Mouse (Mus musculus) intestine, embryonic 15.5 days (tissue): Measurements from ENCODE around the gene Fgf9. TPM values are rescaled to one million over a fixed set of nuclear protein-coding genes. Genes with fewer than 3 reads are reported as not detected.

ENCODE experiments used
- ATAC-seq: fragments of 200-750 bp; cut with Nextera tagmentation; 2 replicates; pipeline ENCODE4 v1.8.0; 2017; ENCODE audit warnings: moderate TSS enrichment, moderate library complexity
- H3K27ac ChIP-seq: fragments of 300-500 bp; sonication (generic); 2 replicates; pipeline ENCODE4 v1.5.1; 2015; ENCODE audit warnings: mild to moderate bottlenecking, inconsistent platforms
- H3K27me3 ChIP-seq: fragments of 300-500 bp; sonication (generic); replicated peaks from 2 replicates; pipeline ENCODE4 v1.6.1; 2015; ENCODE audit warnings: inconsistent platforms
- H3K36me3 ChIP-seq: fragments of 300-500 bp; sonication (generic); 2 replicates; pipeline ENCODE4 v1.6.1; 2015; ENCODE audit warnings: inconsistent platforms
- H3K4me1 ChIP-seq: fragments of 300-500 bp; sonication (generic); replicated peaks from 2 replicates; pipeline ENCODE4 v1.6.1; 2015; ENCODE audit warnings: inconsistent platforms
- H3K4me2 ChIP-seq: fragments of 300-500 bp; sonication (generic); replicated peaks from 2 replicates; pipeline ENCODE4 v1.6.1; 2015; ENCODE audit warnings: mild to moderate bottlenecking, inconsistent platforms
- H3K4me3 ChIP-seq: fragments of 300-500 bp; sonication (generic); replicated peaks from 2 replicates; pipeline ENCODE4 v1.5.1; 2015; ENCODE audit warnings: inconsistent platforms
- H3K9ac ChIP-seq: fragments of 300-500 bp; sonication (generic); 2 replicates; pipeline ENCODE4 v1.6.1; 2015; ENCODE audit warnings: inconsistent platforms
- H3K9me3 ChIP-seq: fragments of 300-500 bp; sonication (generic); 2 replicates; pipeline ENCODE4 v1.6.1; 2016; ENCODE audit warnings: inconsistent platforms
- WGBS: fragments of 180-500 bp; shearing (Covaris S2); methylation state at CpG from one replicate; pipeline ENCODE4 v1.1.7; 2015; 5-methylcytosine and 5-hydroxymethylcytosine counted together
- polyA plus RNA-seq: library from polyadenylated mRNA; unstranded; fragments of >200 nt; fragmentation: Nextera tagmentation; extraction: Ambion mirVana; gene quantifications from 2 replicates; pipeline ENCODE4 v1.2.1, GENCODE M21; 2015

The Fgf9 gene
- polyA plus RNA-seq, 1 experiment from 2014 or later: 19.3 TPM

DNA sequence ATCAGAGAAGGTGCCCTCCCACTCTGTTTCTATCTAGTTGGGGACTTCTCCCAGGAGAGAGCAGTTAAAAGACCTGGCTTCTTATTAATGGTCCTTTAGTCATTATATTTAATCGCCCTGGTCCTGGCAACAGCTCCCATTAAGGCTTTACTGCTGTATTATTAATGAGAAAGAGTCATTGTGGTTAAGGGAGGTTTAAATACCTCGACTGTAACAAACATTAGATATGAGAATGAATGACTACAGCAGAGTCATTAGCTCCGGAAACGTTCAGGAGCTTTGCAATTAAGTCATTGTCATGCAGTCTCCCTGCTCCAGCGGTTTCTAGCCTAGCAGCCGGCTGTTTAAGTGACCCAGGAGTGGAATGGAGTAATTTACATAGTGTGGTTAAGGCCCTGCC lies 31.0 kb downstream of the Fgf9 start:
- ATAC-seq: no peak
- no peak overlapping the region for H3K27ac ChIP-seq
- no peaks in the 10 kb centered on the region for H3K4me1 ChIP-seq
- 36% methylated on average over 6 of the region's 6 CpGs for WGBS
- H3K4me3 ChIP-seq: no peak overlapping the region
- no peaks in the 10 kb centered on the region for H3K36me3 ChIP-seq
- H3K9ac ChIP-seq: no peak overlapping the region
- no peaks in the 10 kb centered on the region for H3K9me3 ChIP-seq
- no peaks in the 10 kb centered on the region for H3K27me3 ChIP-seq
- H3K4me2 ChIP-seq: no peak overlapping the region

DNA sequence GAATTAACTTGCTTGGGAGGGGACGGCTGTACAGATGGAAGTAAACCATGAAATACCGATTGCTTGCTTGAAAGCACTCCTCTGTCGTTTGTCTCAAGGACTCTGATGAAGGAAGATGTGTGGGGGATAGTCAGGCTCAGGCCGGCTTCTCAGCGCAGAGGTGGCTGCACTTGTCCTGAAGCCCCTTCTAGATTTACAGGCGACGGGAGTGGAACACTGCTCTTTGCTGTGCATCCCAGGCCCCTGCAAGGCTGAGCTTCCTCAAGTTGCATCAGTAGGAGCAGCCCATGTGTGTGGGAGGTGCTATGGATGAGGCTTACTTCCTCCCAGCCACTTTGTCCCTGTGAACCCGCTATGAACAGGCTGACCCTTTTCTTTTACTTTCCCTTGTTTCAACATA lies 33.9 kb downstream of the Fgf9 start:
- Histone ChIP-seq H3K36me3 (no peaks in the 10 kb centered on the region), H3K4me1 (no peaks in the 10 kb centered on the region), H3K27me3 (no peaks in the 10 kb centered on the region), H3K9me3 (no peaks in the 10 kb centered on the region), H3K9ac (no peak overlapping the region), H3K27ac (no peak overlapping the region), H3K4me3 (no peak overlapping the region), H3K4me2 (no peak overlapping the region)
- ATAC-seq: no peak
- 60% methylated on average over 8 of the region's 8 CpGs for WGBS

- no peaks in the 10 kb centered on the region for H3K27me3 ChIP-seq
- no peaks in the 10 kb centered on the region for H3K4me1 ChIP-seq
- H3K36me3 ChIP-seq: no peaks in the 10 kb centered on the region
- WGBS: 69% methylated on average over 5 of the region's 5 CpGs
- ATAC-seq: no peak
- no peak overlapping the region for H3K4me2 ChIP-seq
- no peak overlapping the region for H3K27ac ChIP-seq
- H3K9me3 ChIP-seq: no peaks in the 10 kb centered on the region
- no peak overlapping the region for H3K4me3 ChIP-seq
- H3K9ac ChIP-seq: no peak overlapping the region
Measured at GRCm38 (mm10) chr14:58105596-58105995, 35.2 kb downstream of the Fgf9 start.

- Histone ChIP-seq H3K9ac (no peak overlapping the region), H3K4me2 (no peak overlapping the region), H3K4me3 (no peak overlapping the region), H3K4me1 (no peaks in the 10 kb centered on the region), H3K27ac (no peak overlapping the region), H3K9me3 (no peaks in the 10 kb centered on the region), H3K27me3 (no peaks in the 10 kb centered on the region), H3K36me3 (no peaks in the 10 kb centered on the region)
- ATAC-seq: no peak
- 92% methylated on average over 9 of the region's 9 CpGs for WGBS
Measured at GRCm38 (mm10) chr14:58109601-58110000, 39.3 kb downstream of the Fgf9 start.

- H3K27ac ChIP-seq: no peak overlapping the region
- no peak overlapping the region for H3K4me2 ChIP-seq
- WGBS: 87% methylated on average over 10 of the region's 10 CpGs
- no peak for ATAC-seq
- H3K4me3 ChIP-seq: no peak overlapping the region
- H3K9me3 ChIP-seq: no peaks in the 10 kb centered on the region
- H3K9ac ChIP-seq: no peak overlapping the region
- H3K4me1 ChIP-seq: no peaks in the 10 kb centered on the region
- no peaks in the 10 kb centered on the region for H3K27me3 ChIP-seq
- H3K36me3 ChIP-seq: no peaks in the 10 kb centered on the region
Measured at GRCm38 (mm10) chr14:58111562-58111961, 41.2 kb downstream of the Fgf9 start.

GRCm38 (mm10) chr14:58112341-58112740 lies 42.0 kb downstream of the Fgf9 start:
- Histone ChIP-seq H3K4me1 (no peaks in the 10 kb centered on the region), H3K9ac (no peak overlapping the region), H3K4me3 (no peak overlapping the region), H3K4me2 (no peak overlapping the region), H3K36me3 (no peaks in the 10 kb centered on the region), H3K27ac (no peak overlapping the region), H3K9me3 (no peaks in the 10 kb centered on the region), H3K27me3 (no peaks in the 10 kb centered on the region)
- no peak for ATAC-seq
- 70% methylated on average over 3 of the region's 3 CpGs for WGBS

GRCm38 (mm10) chr14:58113180-58113579 lies 42.8 kb downstream of the Fgf9 start:
- no peaks in the 10 kb centered on the region for H3K9me3 ChIP-seq
- no peaks in the 10 kb centered on the region for H3K36me3 ChIP-seq
- no peak overlapping the region for H3K27ac ChIP-seq
- ATAC-seq: no peak
- H3K4me2 ChIP-seq: no peak overlapping the region
- H3K9ac ChIP-seq: no peak overlapping the region
- WGBS: 58% methylated on average over 6 of the region's 6 CpGs
- H3K4me3 ChIP-seq: no peak overlapping the region
- no peaks in the 10 kb centered on the region for H3K4me1 ChIP-seq
- H3K27me3 ChIP-seq: no peaks in the 10 kb centered on the region

- no peaks in the 10 kb centered on the region for H3K4me1 ChIP-seq
- H3K4me3 ChIP-seq: no peak overlapping the region
- H3K9me3 ChIP-seq: no peaks in the 10 kb centered on the region
- H3K9ac ChIP-seq: no peak overlapping the region
- ATAC-seq: no peak
- no peak overlapping the region for H3K27ac ChIP-seq
- no peaks in the 10 kb centered on the region for H3K27me3 ChIP-seq
- H3K36me3 ChIP-seq: no peaks in the 10 kb centered on the region
- WGBS: 72% methylated on average over 2 of the region's 2 CpGs
- no peak overlapping the region for H3K4me2 ChIP-seq
Measured at GRCm38 (mm10) chr14:58114146-58114545, 43.8 kb downstream of the Fgf9 start.

- no peaks in the 10 kb centered on the region for H3K4me1 ChIP-seq
- no peak overlapping the region for H3K27ac ChIP-seq
- H3K36me3 ChIP-seq: no peaks in the 10 kb centered on the region
- H3K9me3 ChIP-seq: no peaks in the 10 kb centered on the region
- no peak overlapping the region for H3K9ac ChIP-seq
- no peak for ATAC-seq
- H3K4me3 ChIP-seq: no peak overlapping the region
- H3K27me3 ChIP-seq: no peaks in the 10 kb centered on the region
- no peak overlapping the region for H3K4me2 ChIP-seq
Measured at GRCm38 (mm10) chr14:58124625-58125024, 54.3 kb downstream of the Fgf9 start.

- no peaks in the 10 kb centered on the region for H3K4me1 ChIP-seq
- H3K9me3 ChIP-seq: no peaks in the 10 kb centered on the region
- no peak for ATAC-seq
- no peaks in the 10 kb centered on the region for H3K36me3 ChIP-seq
- H3K9ac ChIP-seq: no peak overlapping the region
- H3K4me2 ChIP-seq: no peak overlapping the region
- no peaks in the 10 kb centered on the region for H3K27me3 ChIP-seq
- WGBS: 87% methylated on average over 10 of the region's 10 CpGs
- no peak overlapping the region for H3K4me3 ChIP-seq
- no peak overlapping the region for H3K27ac ChIP-seq
Measured at GRCm38 (mm10) chr14:58126508-58126907, 56.2 kb downstream of the Fgf9 start.

DNA sequence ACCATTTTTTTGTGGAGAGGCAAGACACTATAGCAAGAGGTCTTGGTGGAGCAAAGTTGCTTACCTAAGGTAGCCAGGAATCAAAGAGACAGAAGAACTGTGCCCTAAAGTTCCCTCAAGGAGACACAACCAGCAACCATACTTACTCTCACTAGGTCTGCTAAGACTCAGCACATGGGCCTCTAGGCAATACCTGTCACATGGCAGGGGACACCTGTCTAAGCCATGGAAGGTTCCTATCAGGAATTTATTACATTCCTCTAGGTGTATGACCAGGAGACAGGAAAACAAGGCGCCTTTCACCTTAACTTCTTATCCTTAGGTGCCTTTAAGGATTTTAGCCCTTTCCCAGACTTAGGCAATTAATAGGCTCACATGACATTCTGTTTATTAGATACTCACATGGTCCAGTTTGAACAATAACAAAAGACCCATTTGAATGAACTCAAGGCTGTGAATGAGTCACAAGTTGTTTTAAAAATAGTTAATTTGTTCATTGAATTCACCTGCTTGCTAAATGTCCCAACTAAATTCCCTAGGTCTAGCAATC lies 69.2 kb downstream of the Fgf9 start:
- no peak for ATAC-seq
- Histone ChIP-seq H3K4me3 (no peak overlapping the region), H3K4me2 (no peak overlapping the region), H3K27me3 (no peaks in the 10 kb centered on the region), H3K9me3 (no peaks in the 10 kb centered on the region), H3K36me3 (no peaks in the 10 kb centered on the region), H3K9ac (no peak overlapping the region), H3K4me1 (no peaks in the 10 kb centered on the region), H3K27ac (no peak overlapping the region)
- WGBS: 79% methylated on average over 1 of the region's 1 CpGs

- Histone ChIP-seq H3K9me3 (no peaks in the 10 kb centered on the region), H3K4me1 (no peaks in the 10 kb centered on the region), H3K27me3 (no peaks in the 10 kb centered on the region), H3K9ac (no peak overlapping the region), H3K4me2 (no peak overlapping the region), H3K4me3 (no peak overlapping the region), H3K36me3 (no peaks in the 10 kb centered on the region), H3K27ac (no peak overlapping the region)
- WGBS: 83% methylated on average over 23 of the region's 23 CpGs
- no peak for ATAC-seq
Measured at GRCm38 (mm10) chr14:58149637-58150470, 79.5 kb downstream of the Fgf9 start.

- Histone ChIP-seq H3K9me3 (no peaks in the 10 kb centered on the region), H3K9ac (no peak overlapping the region), H3K27ac (no peak overlapping the region), H3K4me3 (no peak overlapping the region), H3K27me3 (no peaks in the 10 kb centered on the region), H3K4me2 (no peak overlapping the region), H3K36me3 (no peaks in the 10 kb centered on the region), H3K4me1 (no peaks in the 10 kb centered on the region)
- no peak for ATAC-seq
- WGBS: 94% methylated on average over 13 of the region's 13 CpGs
Measured at GRCm38 (mm10) chr14:58150471-58150855, 80.1 kb downstream of the Fgf9 start.
